In genomic region chr7:80857181-80857580, GRCm38 (mm10) we compare ENCODE assay signal across 9 mouse cellular contexts. TPM values are rescaled to one million over a fixed set of nuclear protein-coding genes. Genes with fewer than 3 reads are reported as not detected.
DNase-seq lines count a peak whose midpoint lies in the region; ATAC-seq and TF ChIP-seq lines count a peak whose summit lies in the region.
"Had no signal": no experiment of that assay in that cellular context is flagged by ENCODE, and none has a peak within 500 bp of the region (broad histone marks: within the 10 kb centered on the region; RNA-seq: fewer than 3 reads in every experiment).

No protein-coding gene starts in this region.

- no peak for ATAC-seq in neural tube, embryonic 15.5 days (ENCODE audit: low FRiP score)
- ATAC-seq in erythroblast, adult 5-6 weeks (replicated peaks; ENCODE audit: low FRiP score, poor library complexity, severe bottlenecking) = peak; percentile 72

- H3K36me3 ChIP-seq in neural tube, embryonic 15.5 days = no peaks in the 10 kb centered on the region
- H3K36me3 ChIP-seq: heart, embryonic 13.5 days had no signal

- peak; percentile 64 for TF ChIP-seq CTCF in bone marrow macrophage, adult 2 months (IDR thresholded peaks at IDR 0.05; ENCODE audit: low read depth, low read length)
- peak; percentile 32; the same call in 1 of the 2 replicates for TF ChIP-seq CTCF in olfactory bulb, adult 2 months (IDR thresholded peaks at IDR 0.05; ENCODE audit: insufficient read depth, low read depth, low read length)

- 37% methylated on average over 6 of the region's 6 CpGs for WGBS in neural tube, embryonic 15.5 days
- 22% methylated on average over 6 of the region's 6 CpGs for WGBS in olfactory bulb, adult 2 months

- H3K9ac ChIP-seq in neural tube, embryonic 15.5 days (replicated peaks) = no peak overlapping the region
- H3K9ac ChIP-seq: heart, embryonic 13.5 days had no signal

- TF ChIP-seq POLR2A in bone marrow macrophage, adult 2 months (IDR thresholded peaks at IDR 0.05; ENCODE audit: borderline replicate concordance, low read depth, low read length) = no peak
- TF ChIP-seq POLR2A in olfactory bulb, adult 2 months (IDR thresholded peaks at IDR 0.05; ENCODE audit: insufficient read depth, low read depth, low read length) = no peak

- H3K4me3 ChIP-seq in neural tube, embryonic 15.5 days (replicated peaks) = no peak overlapping the region
- H3K4me3 ChIP-seq in bone marrow macrophage, adult 2 months (ENCODE audit: insufficient read depth, low read length) = no peak overlapping the region
- no peak overlapping the region for H3K4me3 ChIP-seq in olfactory bulb, adult 2 months (ENCODE audit: insufficient read depth, low read depth, low read length)
- H3K4me3 ChIP-seq: heart, embryonic 13.5 days had no signal

- no peaks in the 10 kb centered on the region for H3K27me3 ChIP-seq in neural tube, embryonic 15.5 days (replicated peaks)
- H3K27me3 ChIP-seq: heart, embryonic 13.5 days had no signal

- intact Hi-C loops in left cerebral cortex, postnatal 36 days (cut with DNase I) = loop anchor here (1.0 kb wide), 1 partner anchor 298 kb away; no protein-coding TSS in a partner anchor

- no peak overlapping the region for H3K27ac ChIP-seq in neural tube, embryonic 15.5 days (replicated peaks)
- no peak overlapping the region for H3K27ac ChIP-seq in bone marrow macrophage, adult 2 months (ENCODE audit: insufficient read depth, low read depth, low read length)
- no peak overlapping the region for H3K27ac ChIP-seq in olfactory bulb, adult 2 months (ENCODE audit: insufficient read depth, low read depth, low read length)
- H3K27ac ChIP-seq: heart, embryonic 13.5 days had no signal

- peak; percentile 74 for DNase-seq in neural tube, embryonic 10.5 days (ENCODE audit: extremely low spot score, low spot score)
- DNase-seq in hindlimb bud, embryonic 11.5 days (ENCODE audit: extremely low spot score, low read depth, low spot score) = peak; percentile 42
- peak; percentile 67 to 72 for DNase-seq in left cerebral cortex, postnatal 36 days (ENCODE audit: low spot score in 2 of 2)
- DNase-seq in thymus, postnatal 10 days (ENCODE audit: low spot score in 2 of 2) = peak; percentile 65 to 78

- H3K9me3 ChIP-seq in neural tube, embryonic 15.5 days (replicated peaks) = no peaks in the 10 kb centered on the region
- H3K9me3 ChIP-seq: heart, embryonic 13.5 days had no signal

- H3K4me1 ChIP-seq in neural tube, embryonic 15.5 days = peaks cover 12% of the 10 kb centered on the region
- peaks cover 11% of the 10 kb centered on the region for H3K4me1 ChIP-seq in bone marrow macrophage, adult 2 months (ENCODE audit: control insufficient read depth, insufficient read depth, low read length)
- no peaks in the 10 kb centered on the region for H3K4me1 ChIP-seq in olfactory bulb, adult 2 months (ENCODE audit: control insufficient read depth, insufficient read depth, low read length)

- no peak overlapping the region for H3K4me2 ChIP-seq in neural tube, embryonic 15.5 days
- H3K4me2 ChIP-seq: heart, embryonic 13.5 days had no signal

RNA-seq across cellular contexts. Expression of gene Zscan2, which starts 3.5 kb away (rescaled TPM):
- polyA plus RNA-seq in neural tube, embryonic 15.5 days (2015; fragmentation: Nextera tagmentation; extraction: Ambion mirVana) = 3.3 and 3.9 TPM in 2 replicates
- polyA plus RNA-seq in bone marrow macrophage, adult 2 months (2012; ENCODE audit: insufficient read depth, insufficient read length, missing spikeins) = 2.1 and 3.6 TPM in 2 replicates
- 0.58 and 0.63 TPM in 2 replicates for total RNA-seq in erythroblast, adult 5-6 weeks (2015; ENCODE audit: low replicate concordance)
- total RNA-seq in erythroblast, adult 5-6 weeks (2017; ENCODE audit: low replicate concordance) = 2.7 TPM in 1 of 2 replicates, not detected in the other
- 10 to 100 TPM; 13.4 to 15.2 TPM for total RNA-seq in left cerebral cortex, postnatal 36 days (2021)
- not detected in 2 replicates for polyA plus RNA-seq in olfactory bulb, adult 2 months (2012; ENCODE audit: insufficient read depth, insufficient read length, low replicate concordance, missing spikeins)

RNA-seq across cellular contexts. Expression of gene Iqgap1, which starts 31.4 kb away (rescaled TPM):
- polyA plus RNA-seq in neural tube, embryonic 15.5 days (2015; fragmentation: Nextera tagmentation; extraction: Ambion mirVana) = 18.1 and 31.0 TPM in 2 replicates
- polyA plus RNA-seq in bone marrow macrophage, adult 2 months (2012; ENCODE audit: insufficient read depth, insufficient read length, missing spikeins) = 243 and 284 TPM in 2 replicates
- total RNA-seq in erythroblast, adult 5-6 weeks (2015; ENCODE audit: low replicate concordance) = 41.8 and 71.3 TPM in 2 replicates
- total RNA-seq in erythroblast, adult 5-6 weeks (2017; ENCODE audit: low replicate concordance) = 33.5 and 38.6 TPM in 2 replicates
- total RNA-seq in left cerebral cortex, postnatal 36 days (2021) = 10 to 100 TPM; 18.5 to 26.9 TPM
- not detected in 2 replicates for polyA plus RNA-seq in olfactory bulb, adult 2 months (2012; ENCODE audit: insufficient read depth, insufficient read length, low replicate concordance, missing spikeins)

RNA-seq across cellular contexts. Expression of gene Wdr73, which starts 43.9 kb away (rescaled TPM):
- 33.0 and 35.0 TPM in 2 replicates for polyA plus RNA-seq in neural tube, embryonic 15.5 days (2015; fragmentation: Nextera tagmentation; extraction: Ambion mirVana)
- polyA plus RNA-seq in bone marrow macrophage, adult 2 months (2012; ENCODE audit: insufficient read depth, insufficient read length, missing spikeins) = 9.3 and 10.7 TPM in 2 replicates
- 6.7 and 9.0 TPM in 2 replicates for total RNA-seq in erythroblast, adult 5-6 weeks (2015; ENCODE audit: low replicate concordance)
- total RNA-seq in erythroblast, adult 5-6 weeks (2017; ENCODE audit: low replicate concordance) = 3.2 and 10.3 TPM in 2 replicates
- 10 to 100 TPM; 22.9 to 25.8 TPM for total RNA-seq in left cerebral cortex, postnatal 36 days (2021)
- polyA plus RNA-seq in olfactory bulb, adult 2 months (2012; ENCODE audit: insufficient read depth, insufficient read length, low replicate concordance, missing spikeins) = not detected in 2 replicates

RNA-seq across cellular contexts. Expression of gene Nmb, which starts 47.7 kb away (rescaled TPM):
- polyA plus RNA-seq in neural tube, embryonic 15.5 days (2015; fragmentation: Nextera tagmentation; extraction: Ambion mirVana) = 6.4 and 7.2 TPM in 2 replicates
- 3.0 and 4.2 TPM in 2 replicates for polyA plus RNA-seq in bone marrow macrophage, adult 2 months (2012; ENCODE audit: insufficient read depth, insufficient read length, missing spikeins)
- not detected in 2 replicates for total RNA-seq in erythroblast, adult 5-6 weeks (2015; ENCODE audit: low replicate concordance)
- 7.9 TPM in 1 of 2 replicates, not detected in the other for total RNA-seq in erythroblast, adult 5-6 weeks (2017; ENCODE audit: low replicate concordance)
- 1 to 10 TPM; 3.3 to 7.1 TPM for total RNA-seq in left cerebral cortex, postnatal 36 days (2021)
- not detected in 2 replicates for polyA plus RNA-seq in olfactory bulb, adult 2 months (2012; ENCODE audit: insufficient read depth, insufficient read length, low replicate concordance, missing spikeins)

Comparison
In these comparisons a context has a peak if more than half of its experiments do, and no peak if none do; other contexts are left out.
1. RNA of gene Wdr73, which starts 43.9 kb away (polyA plus RNA-seq): 33.0 to 35.0 TPM in neural tube, embryonic 15.5 days and 9.3 to 10.7 TPM in bone marrow macrophage, adult 2 months; not detected in olfactory bulb, adult 2 months; every median in the first group is over 10 times any median in the second.
2. Peak in every context shown above with its lines, with median percentiles within 50 percentile points of each other: DNase-seq.